Mouse (Mus musculus) duodenum, adult 2 months (tissue): ENCODE measurements around the gene Trip12. TPM values are rescaled to one million over a fixed set of nuclear protein-coding genes. Genes with fewer than 3 reads are reported as not detected.

Experiments
- polyA plus RNA-seq: library from polyadenylated mRNA; depleted of rRNA; stranded (reverse); fragments of >200 nt; gene quantifications from 2 replicates; pipeline ENCODE4 v1.2.3, GENCODE M21; 2012; ENCODE audit warnings: low replicate concordance; rRNA removed

Gene Trip12
- 2.5 and 2.9 TPM in 2 replicates for polyA plus RNA-seq

DNA sequence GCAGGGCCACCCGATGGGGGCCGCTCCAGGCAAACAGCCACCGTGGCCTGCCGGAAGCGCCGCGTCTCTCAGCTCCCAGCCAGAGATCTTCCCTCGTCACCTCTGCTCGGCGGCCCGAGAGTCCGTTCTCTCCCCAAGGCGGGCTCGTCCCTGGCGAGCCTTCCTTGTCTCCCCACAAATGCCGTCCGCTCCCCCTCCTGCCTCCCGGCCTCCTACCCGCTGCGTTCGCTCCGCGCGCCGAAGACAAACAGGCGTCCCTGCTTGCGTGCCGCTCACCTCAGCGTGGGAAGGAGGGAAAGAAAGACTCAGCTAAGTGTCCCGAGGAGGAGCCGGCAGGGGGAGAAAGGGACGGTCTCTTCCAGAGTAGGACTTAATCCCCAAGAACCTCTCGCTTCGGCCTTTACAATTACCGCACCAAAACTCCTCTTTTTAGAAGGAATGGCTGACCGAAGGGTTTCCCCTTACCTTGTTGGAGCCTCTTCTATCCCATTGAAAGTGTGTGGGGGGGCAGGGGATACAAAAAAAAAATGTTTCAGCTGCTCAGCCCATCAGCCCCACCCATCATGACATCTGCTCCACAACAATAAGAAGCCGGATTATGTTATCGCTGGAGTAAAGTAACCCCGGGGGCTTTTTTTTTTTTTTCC, at the start of gene Trip12:
Gene Trip12, minus strand, starts transcription at position 499 of the 647 bp plus-strand sequence.

DNA sequence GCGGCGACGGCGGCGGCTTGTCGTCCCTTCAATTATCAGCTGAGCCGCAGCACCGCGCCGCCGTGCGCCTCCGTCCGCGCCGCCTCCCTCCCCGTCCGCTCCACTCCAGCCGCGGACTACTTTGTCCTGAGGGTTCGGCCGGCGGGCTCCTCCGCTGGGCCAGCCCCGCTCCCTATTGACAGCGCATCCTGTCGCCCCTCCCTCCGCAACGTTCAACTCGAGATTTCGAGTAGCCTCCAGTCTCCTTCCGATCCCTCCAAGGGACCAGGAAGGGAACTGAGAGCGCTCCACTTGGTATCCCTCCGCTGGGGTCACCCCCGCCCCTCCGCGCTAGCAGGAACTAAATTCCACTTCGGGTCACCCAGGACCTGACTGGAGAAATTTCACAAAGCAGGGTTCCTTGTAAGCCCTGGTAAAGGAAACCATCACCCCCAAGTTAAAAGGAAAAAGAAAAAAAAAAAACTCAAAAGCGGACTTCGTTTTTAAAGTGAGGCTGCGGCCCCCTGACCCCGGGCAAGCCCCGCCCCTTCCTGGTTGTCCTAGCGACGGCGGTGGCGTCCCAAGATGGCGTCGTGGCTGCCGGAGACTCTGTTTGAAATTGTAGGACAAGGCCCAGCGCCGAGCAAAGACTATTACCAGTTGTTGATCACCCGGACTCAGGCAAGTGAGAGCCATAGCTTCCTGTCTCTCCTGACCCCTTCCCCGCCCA, 853 bp downstream of the Trip12 start, which contains the start of gene Fbxo36:
Gene Fbxo36, plus strand, starts transcription at position 533 of the 709 bp plus-strand sequence.

DNA sequence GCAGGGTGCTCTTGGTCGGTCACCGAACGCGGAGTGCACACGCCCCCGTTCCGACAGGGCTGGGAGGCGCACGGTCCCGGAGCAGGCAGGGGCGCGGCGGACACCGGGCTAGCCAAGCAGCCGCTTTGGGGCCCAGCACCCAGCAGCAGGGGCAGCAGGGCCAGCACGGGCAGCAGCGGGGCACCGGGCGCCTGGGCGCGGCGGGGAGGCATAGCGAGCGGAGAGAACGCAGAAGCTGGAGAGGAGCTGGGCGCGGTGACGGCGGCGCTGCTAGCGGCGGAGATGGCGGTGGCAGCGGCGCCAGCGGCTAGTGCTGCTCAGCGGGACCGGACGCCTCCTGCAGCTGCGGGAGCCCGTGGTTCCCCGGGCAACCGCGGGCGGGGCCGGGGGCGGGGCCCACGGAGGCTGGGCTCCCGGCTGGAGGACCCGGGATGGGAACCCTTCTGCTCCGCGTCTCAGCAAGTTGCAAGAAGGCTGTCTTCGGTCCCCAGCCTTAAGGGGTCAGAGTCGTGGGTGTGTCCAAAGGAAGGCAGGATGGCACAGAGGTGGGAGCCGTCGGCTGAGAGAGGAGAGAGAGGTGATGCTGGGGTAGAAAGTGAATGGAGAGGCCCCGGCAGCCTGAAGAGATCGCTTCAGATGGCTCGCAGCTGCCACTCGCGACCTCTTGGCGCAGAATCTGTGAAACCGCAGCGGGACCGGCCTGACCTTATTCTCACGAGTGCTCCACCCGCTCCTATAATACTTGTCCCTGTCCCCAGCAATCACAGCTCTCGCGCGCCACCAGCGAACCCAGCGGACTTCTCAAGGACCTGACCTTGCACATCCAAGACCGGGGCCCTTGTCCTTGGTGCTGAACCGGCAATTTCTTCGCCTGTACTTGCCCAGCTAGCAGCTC, 144.6 kb downstream of the Trip12 start, which contains the start of gene Dner:
Gene Dner, minus strand, starts transcription at position 705 of the 895 bp plus-strand sequence.

Other genes starting within 250 kb of the Trip12 start
- 2.1 and 2.6 TPM in 2 replicates for gene Dner, start 144.3 kb downstream of the Trip12 start, polyA plus RNA-seq
- 1.9 and 3.0 TPM in 2 replicates for gene Fbxo36, start 675 bp downstream of the Trip12 start, polyA plus RNA-seq
- gene Slc16a14, start 94.6 kb upstream of the Trip12 start, polyA plus RNA-seq: not detected in 2 replicates